Mouse (Mus musculus) monocyte, adult 5-6 weeks (primary cell): ENCODE measurements around the gene Znrf1. TPM values are rescaled to one million over a fixed set of nuclear protein-coding genes. Genes with fewer than 3 reads are reported as not detected.

ENCODE experiments used
- ATAC-seq: fragments of 153-309, 156-312 bp; replicated peaks from 2 replicates; pipeline ENCODE4 v1.8.0; 2017; ENCODE audit warnings: mild to moderate bottlenecking; ENCODE audit not compliant: low TSS enrichment, insufficient number of reproducible peaks, severe bottlenecking, poor library complexity, low FRiP score
- total RNA-seq: library from RNA; stranded (forward); fragments of 200-1000, 200-491, 200-594 nt; gene quantifications from 3 replicates; pipeline ENCODE4 v1.2.3, GENCODE M21; 2017

Gene Znrf1
- total RNA-seq, 1 experiment from 2014 or later, result 25.0 TPM

- no peak for ATAC-seq
Measured at GRCm38 (mm10) chr8:111528071-111528470, 7.8 kb upstream of the Znrf1 start.

GRCm38 (mm10) chr8:111531191-111531590, 4.7 kb upstream of the Znrf1 start:
- no peak for ATAC-seq

- ATAC-seq, result no peak
Measured at GRCm38 (mm10) chr8:111531621-111532020, 4.3 kb upstream of the Znrf1 start.

- no peak for ATAC-seq
Measured at GRCm38 (mm10) chr8:111533503-111533902, 2.4 kb upstream of the Znrf1 start.

- no peak for ATAC-seq
Measured at GRCm38 (mm10) chr8:111535491-111535890, 406 bp upstream of the Znrf1 start.

- ATAC-seq, result 0 out of 2 replicates have a peak, but pooled peaks have one; percentile 7
Measured at GRCm38 (mm10) chr8:111536978-111537764, 1.3 kb downstream of the Znrf1 start.

GRCm38 (mm10) chr8:111537765-111538158, 1.9 kb downstream of the Znrf1 start:
- ATAC-seq, result no peak

GRCm38 (mm10) chr8:111538194-111538593, 2.3 kb downstream of the Znrf1 start:
- ATAC-seq, result no peak

GRCm38 (mm10) chr8:111539422-111540076, 3.7 kb downstream of the Znrf1 start:
- no peak for ATAC-seq

- no peak for ATAC-seq
Measured at GRCm38 (mm10) chr8:111543712-111544380, 7.9 kb downstream of the Znrf1 start.

- ATAC-seq, result no peak
Measured at GRCm38 (mm10) chr8:111545406-111546156, 9.7 kb downstream of the Znrf1 start.

GRCm38 (mm10) chr8:111547144-111547543, 11.2 kb downstream of the Znrf1 start:
- no peak for ATAC-seq

GRCm38 (mm10) chr8:111548201-111548600, 12.3 kb downstream of the Znrf1 start:
- no peak for ATAC-seq

- ATAC-seq, result no peak
Measured at GRCm38 (mm10) chr8:111550002-111550870, 14.3 kb downstream of the Znrf1 start.

- no peak for ATAC-seq
Measured at GRCm38 (mm10) chr8:111551511-111552130, 15.7 kb downstream of the Znrf1 start.

- peak; percentile 85 for ATAC-seq
Measured at GRCm38 (mm10) chr8:111561824-111562223, 25.9 kb downstream of the Znrf1 start.

- peak; percentile 74 for ATAC-seq
Measured at GRCm38 (mm10) chr8:111562274-111562803, 26.4 kb downstream of the Znrf1 start.
